Mouse (Mus musculus) intestine, postnatal 0 days (tissue): ENCODE data around the gene Slc35c1. TPM values are rescaled to one million over a fixed set of nuclear protein-coding genes. Genes with fewer than 3 reads are reported as not detected.

ENCODE experiments used
- ATAC-seq: fragments of 200-750 bp; cut with Nextera tagmentation; 2 replicates; pipeline ENCODE4 v1.8.0; 2017; ENCODE audit warnings: mild to moderate bottlenecking, moderate TSS enrichment, moderate library complexity
- H3K27ac ChIP-seq: fragments of 300-500 bp; sonication (generic); 2 replicates; pipeline ENCODE4 v1.5.1; 2014; ENCODE audit warnings: mild to moderate bottlenecking, low read depth, low read length, moderate library complexity
- H3K27me3 ChIP-seq: fragments of 300-500 bp; sonication (generic); replicated peaks from 2 replicates; pipeline ENCODE4 v1.6.1; 2014; ENCODE audit warnings: low read length, mixed read lengths; ENCODE audit not compliant: control insufficient read depth, insufficient read depth
- H3K36me3 ChIP-seq: fragments of 300-500 bp; sonication (generic); 2 replicates; pipeline ENCODE4 v1.6.1; 2014; ENCODE audit warnings: mild to moderate bottlenecking, moderate library complexity; ENCODE audit not compliant: control insufficient read depth, insufficient read depth
- H3K4me1 ChIP-seq: fragments of 300-500 bp; sonication (generic); replicated peaks from 2 replicates; pipeline ENCODE4 v1.6.1; 2014; ENCODE audit warnings: antibody characterized with exemption, low read length, mixed read lengths; ENCODE audit not compliant: control insufficient read depth, insufficient read depth
- H3K4me2 ChIP-seq: fragments of 300-500 bp; sonication (generic); replicated peaks from 2 replicates; pipeline ENCODE4 v1.6.1; 2014; ENCODE audit warnings: low read depth, mild to moderate bottlenecking, moderate library complexity
- H3K4me3 ChIP-seq: fragments of 300-500 bp; sonication (generic); 2 replicates; pipeline ENCODE4 v1.5.1; 2014; ENCODE audit warnings: low read depth, low read length
- H3K9ac ChIP-seq: fragments of 300-500 bp; sonication (generic); 2 replicates; pipeline ENCODE4 v1.6.1; 2014; ENCODE audit warnings: mild to moderate bottlenecking, low read depth, low read length
- H3K9me3 ChIP-seq: fragments of 300-500 bp; sonication (generic); 2 replicates; pipeline ENCODE4 v1.6.1; 2016; ENCODE audit warnings: mixed run types; ENCODE audit not compliant: control insufficient read depth
- CTCF ChIP-seq: sonication (generic); IDR thresholded peaks from 2 replicates; pipeline ENCODE4 v1.5.1; 2016; ENCODE audit warnings: low read depth, mild to moderate bottlenecking, control low read depth, antibody characterized with exemption, moderate library complexity
- WGBS: fragments of 180-500 bp; shearing (Covaris S2); extraction: QIAGEN DNeasy Blood & Tissue Kit; methylation state at CpG from one replicate; pipeline ENCODE4 v1.1.7; 2014; 5-methylcytosine and 5-hydroxymethylcytosine counted together
- polyA plus RNA-seq: library from polyadenylated mRNA; unstranded; fragments of >200 nt; fragmentation: Nextera tagmentation; extraction: Ambion mirVana; gene quantifications from 2 replicates; pipeline ENCODE4 v1.2.1, GENCODE M21; 2015

Slc35c1 gene
- polyA plus RNA-seq, 1 experiment from 2014 or later: 59.2 TPM

DNA sequence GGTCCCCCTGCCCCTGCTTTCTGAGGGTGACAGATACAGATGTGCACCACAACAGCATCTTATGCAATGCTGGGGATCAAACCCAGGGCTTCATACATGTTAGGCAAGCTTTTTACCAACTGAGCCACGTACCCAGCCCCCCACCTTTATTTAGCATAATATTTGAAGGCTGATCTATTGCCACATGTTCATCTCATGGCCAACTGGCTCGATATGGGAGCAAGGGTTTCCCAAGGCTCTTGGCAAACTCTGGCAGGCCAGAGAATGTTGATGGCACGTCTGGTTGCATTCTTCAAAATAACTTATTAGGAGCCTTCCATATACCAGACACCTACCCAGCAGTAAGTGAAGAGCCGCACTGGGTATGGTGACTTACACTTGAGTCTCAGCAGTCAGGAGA, 17.0 kb downstream of the Slc35c1 start:
- Histone ChIP-seq H3K27ac (no peak overlapping the region), H3K27me3 (no peaks in the 10 kb centered on the region), H3K4me2 (no peak overlapping the region), H3K9ac (no peak overlapping the region), H3K36me3 (no peaks in the 10 kb centered on the region), H3K4me1 (no peaks in the 10 kb centered on the region), H3K9me3 (no peaks in the 10 kb centered on the region), H3K4me3 (no peak overlapping the region)
- 84% methylated on average over 4 of the region's 4 CpGs for WGBS
- no peak for TF ChIP-seq CTCF
- no peak for ATAC-seq

- Histone ChIP-seq H3K27ac (no peak overlapping the region), H3K27me3 (no peaks in the 10 kb centered on the region), H3K4me3 (no peak overlapping the region), H3K9ac (no peak overlapping the region), H3K9me3 (no peaks in the 10 kb centered on the region), H3K36me3 (no peaks in the 10 kb centered on the region), H3K4me2 (no peak overlapping the region), H3K4me1 (no peaks in the 10 kb centered on the region)
- ATAC-seq: no peak
- 67% methylated on average over 12 of the region's 12 CpGs for WGBS
- no peak for TF ChIP-seq CTCF
Observed at GRCm38 (mm10) chr2:92442419-92443001, 17.8 kb downstream of the Slc35c1 start.

DNA sequence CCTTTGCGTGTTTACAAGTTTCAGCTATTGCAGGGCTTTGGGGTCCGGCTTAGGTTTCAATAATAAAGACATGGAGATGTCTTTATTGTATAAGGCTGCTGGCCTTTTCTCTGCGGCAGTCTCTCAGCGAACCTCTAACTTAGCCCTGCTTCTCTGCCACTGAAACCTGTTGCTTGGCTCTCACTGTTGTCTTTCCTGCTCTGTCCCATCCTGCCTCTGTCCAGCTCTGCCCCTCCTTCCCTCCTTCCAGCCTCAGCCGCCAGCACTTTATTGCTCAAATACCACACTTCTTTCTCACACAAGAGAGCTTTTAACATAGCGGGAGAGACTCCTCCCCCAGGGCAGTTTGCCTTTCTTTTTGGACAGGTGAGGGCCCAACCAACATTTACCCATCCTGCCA, 19.9 kb downstream of the Slc35c1 start:
- peak; percentile 5; the same call in 1 of the 2 replicates for ATAC-seq
- no peaks in the 10 kb centered on the region for H3K27me3 ChIP-seq
- H3K9me3 ChIP-seq: no peaks in the 10 kb centered on the region
- no peaks in the 10 kb centered on the region for H3K36me3 ChIP-seq
- no peak overlapping the region for H3K9ac ChIP-seq
- WGBS: 44% methylated on average over 6 of the region's 6 CpGs
- TF ChIP-seq CTCF: no peak
- no peaks in the 10 kb centered on the region for H3K4me1 ChIP-seq
- H3K4me2 ChIP-seq: 0 out of 2 replicates have a peak overlapping the region, but pooled peaks have one; percentile 10
- no peak overlapping the region for H3K27ac ChIP-seq
- H3K4me3 ChIP-seq: no peak overlapping the region

- no peak for ATAC-seq
- Histone ChIP-seq H3K36me3 (no peaks in the 10 kb centered on the region), H3K4me3 (no peak overlapping the region), H3K9me3 (no peaks in the 10 kb centered on the region), H3K4me1 (no peaks in the 10 kb centered on the region; the same call in 1 of the 2 replicates), H3K4me2 (no peak overlapping the region), H3K27me3 (no peaks in the 10 kb centered on the region), H3K9ac (no peak overlapping the region), H3K27ac (no peak overlapping the region)
- 64% methylated on average over 3 of the region's 3 CpGs for WGBS
- TF ChIP-seq CTCF: no peak
Observed at GRCm38 (mm10) chr2:92438567-92438966, 21.8 kb downstream of the Slc35c1 start.

GRCm38 (mm10) chr2:92437875-92438274, 22.5 kb downstream of the Slc35c1 start:
- ATAC-seq: peak; percentile 36
- Histone ChIP-seq H3K36me3 (no peaks in the 10 kb centered on the region), H3K9me3 (no peaks in the 10 kb centered on the region), H3K4me1 (peaks cover 3% of the 10 kb centered on the region; the same call in 1 of the 2 replicates), H3K4me2 (peak overlapping the region; percentile 46), H3K4me3 (no peak overlapping the region), H3K9ac (no peak overlapping the region), H3K27ac (peak overlapping the region; percentile 60; the same call in 1 of the 2 replicates), H3K27me3 (no peaks in the 10 kb centered on the region)
- TF ChIP-seq CTCF: peak; percentile 94
- WGBS: 0% methylated on average over 5 of the region's 5 CpGs

DNA sequence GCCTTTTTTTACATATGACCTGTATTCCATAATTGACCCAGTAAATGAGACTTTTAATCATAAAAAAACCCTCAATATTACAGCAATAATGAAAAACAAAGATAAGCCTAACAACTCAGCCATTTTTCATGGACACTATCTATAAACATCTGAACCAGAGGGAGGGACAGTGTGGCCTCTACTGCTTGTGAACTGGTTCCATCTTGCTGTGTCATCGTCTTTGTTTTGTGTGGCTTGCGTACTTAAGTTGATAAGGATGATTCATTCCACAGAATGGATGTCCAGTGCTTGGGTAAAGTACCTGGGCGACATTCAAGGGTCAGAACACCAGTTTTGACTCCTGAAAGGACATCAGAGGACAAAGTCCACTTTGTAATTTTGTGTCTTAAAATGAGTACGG, 23.0 kb downstream of the Slc35c1 start:
- H3K27me3 ChIP-seq: no peaks in the 10 kb centered on the region
- ATAC-seq: peak; percentile 28
- 41% methylated on average over 4 of the region's 4 CpGs for WGBS
- TF ChIP-seq CTCF: no peak
- no peak overlapping the region for H3K4me3 ChIP-seq
- no peaks in the 10 kb centered on the region for H3K36me3 ChIP-seq
- no peaks in the 10 kb centered on the region for H3K9me3 ChIP-seq
- H3K27ac ChIP-seq: peak overlapping the region; percentile 60; the same call in 1 of the 2 replicates
- H3K9ac ChIP-seq: no peak overlapping the region
- peak overlapping the region; percentile 46 for H3K4me2 ChIP-seq
- H3K4me1 ChIP-seq: peaks cover 3% of the 10 kb centered on the region; the same call in 1 of the 2 replicates
